Comparison of ENCODE assay signal across 9 mouse cellular contexts in genomic region chr12:8306432-8306831, GRCm38 (mm10). TPM values are rescaled to one million over a fixed set of nuclear protein-coding genes. Genes with fewer than 3 reads are reported as not detected.
DNase-seq lines count a peak whose midpoint lies in the region; ATAC-seq lines count a peak whose summit lies in the region.
"Had no signal": no experiment of that assay in that cellular context is flagged by ENCODE, and none has a peak within 500 bp of the region (broad histone marks: within the 10 kb centered on the region; RNA-seq: fewer than 3 reads in every experiment).

No protein-coding gene starts in this region.

- H3K27me3 ChIP-seq in liver, embryonic 13.5 days: peaks cover 64% of the 10 kb centered on the region

- H3K9me3 ChIP-seq in liver, embryonic 13.5 days (replicated peaks): no peaks in the 10 kb centered on the region

- H3K9ac ChIP-seq in liver, embryonic 13.5 days: no peak overlapping the region

- DNase-seq in 3T3-L1 (ENCODE audit: low read depth, low spot score) (peak; percentile 87), NIH3T3 (ENCODE audit: low read depth) (peak; percentile 86)
- peak; percentile 84 to 85 for DNase-seq in cerebellum, postnatal 14 days
- DNase-seq in gastrocnemius, postnatal 10 days: peak; percentile 61
- DNase-seq in kidney, adult 11 months: peak; percentile 38
- DNase-seq in liver, embryonic 13.5 days: peak; percentile 27
- DNase-seq in neural tube, embryonic 10.5 days (ENCODE audit: extremely low spot score, low spot score): peak; percentile 71
- peak; percentile 42 for DNase-seq in testis, postnatal 14 days (ENCODE audit: low spot score)

- H3K4me3 ChIP-seq in liver, embryonic 13.5 days (replicated peaks): no peak overlapping the region
- H3K4me3 ChIP-seq: erythroblast, embryonic 14.5 days had no signal

- H3K27ac ChIP-seq in liver, embryonic 13.5 days: no peak overlapping the region

- H3K4me2 ChIP-seq in liver, embryonic 13.5 days: no peak overlapping the region

- 0 out of 2 replicates have a peak, but pooled peaks have one; percentile 31 for ATAC-seq in liver, embryonic 13.5 days (ENCODE audit: low read depth)

- no peaks in the 10 kb centered on the region for H3K36me3 ChIP-seq in liver, embryonic 13.5 days

- 11% methylated on average over 5 of the region's 5 CpGs for WGBS in liver, embryonic 13.5 days (ENCODE audit: insufficient replicate concordance)

- peaks cover 5% of the 10 kb centered on the region; the same call in 1 of the 2 replicates for H3K4me1 ChIP-seq in liver, embryonic 13.5 days (replicated peaks)

RNA-seq across cellular contexts. Expression of gene Gdf7, which starts 4.7 kb away (rescaled TPM):
- total RNA-seq in gastrocnemius, postnatal 10 days (2021): not detected
- not detected in 2 replicates for polyA plus RNA-seq in liver, embryonic 13.5 days (2015; fragmentation: Nextera tagmentation; extraction: Ambion mirVana)
- polyA plus RNA-seq: erythroblast, embryonic 14.5 days had no signal

RNA-seq across cellular contexts. Expression of gene Hs1bp3, which starts 6.8 kb away (rescaled TPM):
- 1 to 10 TPM; 6.2 to 7.7 TPM for total RNA-seq in gastrocnemius, postnatal 10 days (2021)
- polyA plus RNA-seq in liver, embryonic 13.5 days (2015; fragmentation: Nextera tagmentation; extraction: Ambion mirVana): 3.7 and 4.1 TPM in 2 replicates

Comparison
In these comparisons a context has a peak if more than half of its experiments do, and no peak if none do; other contexts are left out.
1. DNase-seq: peak in every context shown above with its lines; median percentile 87 in 3T3-L1; 86 in NIH3T3; 84 in cerebellum, postnatal 14 days; 71 in neural tube, embryonic 10.5 days; 61 in gastrocnemius, postnatal 10 days; 42 in testis, postnatal 14 days; 38 in kidney, adult 11 months; 27 in liver, embryonic 13.5 days.